Mouse (Mus musculus): ENCODE measurements around the gene C1rl. TPM values are rescaled to one million over a fixed set of nuclear protein-coding genes. Genes with fewer than 3 reads are reported as not detected.
"Not testable (repeated sequence)": the region's sequence is repeated elsewhere in the genome, so short reads cannot be mapped to it uniquely, and the experiment has no call there.

C1rl gene
- polyA plus RNA-seq, 1 experiment from 2014 or later = 0.22 TPM

- H3K9me3 ChIP-seq = no peaks in the 10 kb centered on the region
- H3K9ac ChIP-seq = no peak overlapping the region
- no peak overlapping the region for H3K4me3 ChIP-seq
- H3K27me3 ChIP-seq = no peaks in the 10 kb centered on the region
- peaks cover 17% of the 10 kb centered on the region for H3K4me1 ChIP-seq (replicated peaks)
- no peak overlapping the region for H3K4me2 ChIP-seq
- ATAC-seq (ENCODE audit: low read depth) = no peak
- H3K27ac ChIP-seq (replicated peaks) = no peak overlapping the region
- peaks cover 65% of the 10 kb centered on the region for H3K36me3 ChIP-seq
- WGBS = 84% methylated on average over 11 of the region's 11 CpGs
Observed at GRCm38 (mm10) chr6:124458505-124458904, 34.4 kb upstream of the C1rl start.

- WGBS = 92% methylated on average over 4 of the region's 4 CpGs
- ATAC-seq (ENCODE audit: low read depth) = no peak
- Histone ChIP-seq H3K4me1 (replicated peaks) (peaks cover 20% of the 10 kb centered on the region), H3K4me2 (no peak overlapping the region), H3K9me3 (no peaks in the 10 kb centered on the region), H3K27ac (replicated peaks) (no peak overlapping the region), H3K9ac (no peak overlapping the region), H3K27me3 (no peaks in the 10 kb centered on the region), H3K36me3 (peaks cover 65% of the 10 kb centered on the region), H3K4me3 (no peak overlapping the region)
Observed at GRCm38 (mm10) chr6:124459388-124459787, 33.5 kb upstream of the C1rl start.

- ATAC-seq (ENCODE audit: low read depth) = peak; percentile 60
- Histone ChIP-seq H3K4me2 (peak overlapping the region; percentile 74), H3K9me3 (no peaks in the 10 kb centered on the region), H3K4me1 (replicated peaks) (peaks cover 32% of the 10 kb centered on the region), H3K36me3 (peaks cover 26% of the 10 kb centered on the region), H3K27ac (replicated peaks) (peak overlapping the region; percentile 87), H3K4me3 (peak overlapping the region; percentile 63), H3K9ac (peak overlapping the region; percentile 85), H3K27me3 (no peaks in the 10 kb centered on the region)
- WGBS = 13% methylated on average over 8 of the region's 8 CpGs
Observed at GRCm38 (mm10) chr6:124463881-124464291, 29.0 kb upstream of the C1rl start.

GRCm38 (mm10) chr6:124464305-124465271 is 28.3 kb upstream of the C1rl start, which contains the start of gene Clstn3:
Gene Clstn3 (minus strand): TSS chr6:124464794.
- Histone ChIP-seq H3K27me3 (no peaks in the 10 kb centered on the region), H3K4me2 (peak within 1 kb of the TSS; percentile 74), H3K9me3 (no peaks in the 10 kb centered on the region), H3K36me3 (peaks cover 19% of the 10 kb centered on the region), H3K9ac (peak within 1 kb of the TSS; percentile 85), H3K4me3 (peak within 1 kb of the TSS; percentile 63), H3K4me1 (replicated peaks) (peaks cover 32% of the 10 kb centered on the region), H3K27ac (replicated peaks) (peak within 1 kb of the TSS; percentile 87)
- ATAC-seq (ENCODE audit: low read depth) = peak; percentile 96
- WGBS = 6% methylated on average over 27 of the region's 27 CpGs

GRCm38 (mm10) chr6:124465299-124465698 is 27.6 kb upstream of the C1rl start:
- no peaks in the 10 kb centered on the region for H3K9me3 ChIP-seq
- no peak for ATAC-seq (ENCODE audit: low read depth)
- peaks cover 14% of the 10 kb centered on the region for H3K36me3 ChIP-seq
- H3K4me3 ChIP-seq = peak overlapping the region; percentile 63
- peaks cover 32% of the 10 kb centered on the region for H3K4me1 ChIP-seq (replicated peaks)
- H3K9ac ChIP-seq = peak overlapping the region; percentile 85
- peak overlapping the region; percentile 87; the same call in 1 of the 2 replicates for H3K27ac ChIP-seq (replicated peaks)
- peak overlapping the region; percentile 74 for H3K4me2 ChIP-seq
- H3K27me3 ChIP-seq = no peaks in the 10 kb centered on the region
- 38% methylated on average over 6 of the region's 6 CpGs for WGBS

GRCm38 (mm10) chr6:124465729-124466128 is 27.2 kb upstream of the C1rl start:
- Histone ChIP-seq H3K9ac (peak overlapping the region; percentile 85; the same call in 1 of the 2 replicates), H3K9me3 (no peaks in the 10 kb centered on the region), H3K27me3 (no peaks in the 10 kb centered on the region), H3K4me2 (peak overlapping the region; percentile 74), H3K27ac (replicated peaks) (peak overlapping the region; percentile 87; the same call in 1 of the 2 replicates), H3K4me3 (no peak overlapping the region), H3K36me3 (peaks cover 12% of the 10 kb centered on the region), H3K4me1 (replicated peaks) (peaks cover 32% of the 10 kb centered on the region)
- no peak for ATAC-seq (ENCODE audit: low read depth)
- WGBS = 65% methylated on average over 6 of the region's 6 CpGs

GRCm38 (mm10) chr6:124471121-124471520 is 21.8 kb upstream of the C1rl start:
- Histone ChIP-seq H3K27me3 (no peaks in the 10 kb centered on the region), H3K36me3 (no peaks in the 10 kb centered on the region), H3K27ac (replicated peaks) (no peak overlapping the region), H3K9ac (no peak overlapping the region), H3K4me2 (no peak overlapping the region), H3K4me3 (no peak overlapping the region), H3K9me3 (no peaks in the 10 kb centered on the region), H3K4me1 (replicated peaks) (no peaks in the 10 kb centered on the region)
- 88% methylated on average over 3 of the region's 3 CpGs for WGBS
- ATAC-seq (ENCODE audit: low read depth) = no peak

GRCm38 (mm10) chr6:124471783-124472638 is 20.9 kb upstream of the C1rl start:
- not testable (repeated sequence) for H3K4me3 ChIP-seq; H3K27ac ChIP-seq (replicated peaks); H3K27me3 ChIP-seq; H3K4me2 ChIP-seq; ATAC-seq (ENCODE audit: low read depth); H3K4me1 ChIP-seq (replicated peaks); H3K36me3 ChIP-seq; H3K9ac ChIP-seq; H3K9me3 ChIP-seq
- WGBS = 88% methylated on average over 6 of the region's 6 CpGs

GRCm38 (mm10) chr6:124472801-124473200 is 20.1 kb upstream of the C1rl start:
- H3K36me3 ChIP-seq = no peaks in the 10 kb centered on the region
- 29% methylated on average over 6 of the region's 6 CpGs for WGBS
- no peak overlapping the region for H3K4me2 ChIP-seq
- H3K9me3 ChIP-seq = no peaks in the 10 kb centered on the region
- H3K27ac ChIP-seq (replicated peaks) = no peak overlapping the region
- H3K9ac ChIP-seq = no peak overlapping the region
- no peaks in the 10 kb centered on the region for H3K4me1 ChIP-seq (replicated peaks)
- H3K27me3 ChIP-seq = no peaks in the 10 kb centered on the region
- ATAC-seq (ENCODE audit: low read depth) = no peak
- no peak overlapping the region for H3K4me3 ChIP-seq

- H3K4me2 ChIP-seq = no peak overlapping the region
- no peak overlapping the region for H3K27ac ChIP-seq (replicated peaks)
- H3K27me3 ChIP-seq = no peaks in the 10 kb centered on the region
- 80% methylated on average over 11 of the region's 11 CpGs for WGBS
- no peaks in the 10 kb centered on the region for H3K4me1 ChIP-seq (replicated peaks)
- H3K36me3 ChIP-seq = no peaks in the 10 kb centered on the region
- H3K4me3 ChIP-seq = no peak overlapping the region
- ATAC-seq (ENCODE audit: low read depth) = no peak
- H3K9me3 ChIP-seq = no peaks in the 10 kb centered on the region
- H3K9ac ChIP-seq = no peak overlapping the region
Observed at GRCm38 (mm10) chr6:124474621-124475020, 18.3 kb upstream of the C1rl start.

GRCm38 (mm10) chr6:124475335-124476075 is 17.4 kb upstream of the C1rl start:
- not testable (repeated sequence) for H3K27ac ChIP-seq (replicated peaks); ATAC-seq (ENCODE audit: low read depth); H3K9me3 ChIP-seq; H3K9ac ChIP-seq; H3K4me3 ChIP-seq; H3K4me1 ChIP-seq (replicated peaks); H3K4me2 ChIP-seq; H3K27me3 ChIP-seq; H3K36me3 ChIP-seq
- 87% methylated on average over 8 of the region's 11 CpGs for WGBS

All from neural tube, embryonic 13.5 days (tissue).